Mouse (Mus musculus): ENCODE measurements around the gene Vipr1. TPM values are rescaled to one million over a fixed set of nuclear protein-coding genes. Genes with fewer than 3 reads are reported as not detected.
"Not testable (repeated sequence)": the region's sequence is repeated elsewhere in the genome, so short reads cannot be mapped to it uniquely, and the experiment has no call there.

Vipr1 gene
- polyA plus RNA-seq (2017; shearing (Covaris generic)) = 1 to 10 TPM in 2 of 3 experiments, under 1 TPM in 1; 0.98 to 2.4 (median 1.8) TPM

DNA sequence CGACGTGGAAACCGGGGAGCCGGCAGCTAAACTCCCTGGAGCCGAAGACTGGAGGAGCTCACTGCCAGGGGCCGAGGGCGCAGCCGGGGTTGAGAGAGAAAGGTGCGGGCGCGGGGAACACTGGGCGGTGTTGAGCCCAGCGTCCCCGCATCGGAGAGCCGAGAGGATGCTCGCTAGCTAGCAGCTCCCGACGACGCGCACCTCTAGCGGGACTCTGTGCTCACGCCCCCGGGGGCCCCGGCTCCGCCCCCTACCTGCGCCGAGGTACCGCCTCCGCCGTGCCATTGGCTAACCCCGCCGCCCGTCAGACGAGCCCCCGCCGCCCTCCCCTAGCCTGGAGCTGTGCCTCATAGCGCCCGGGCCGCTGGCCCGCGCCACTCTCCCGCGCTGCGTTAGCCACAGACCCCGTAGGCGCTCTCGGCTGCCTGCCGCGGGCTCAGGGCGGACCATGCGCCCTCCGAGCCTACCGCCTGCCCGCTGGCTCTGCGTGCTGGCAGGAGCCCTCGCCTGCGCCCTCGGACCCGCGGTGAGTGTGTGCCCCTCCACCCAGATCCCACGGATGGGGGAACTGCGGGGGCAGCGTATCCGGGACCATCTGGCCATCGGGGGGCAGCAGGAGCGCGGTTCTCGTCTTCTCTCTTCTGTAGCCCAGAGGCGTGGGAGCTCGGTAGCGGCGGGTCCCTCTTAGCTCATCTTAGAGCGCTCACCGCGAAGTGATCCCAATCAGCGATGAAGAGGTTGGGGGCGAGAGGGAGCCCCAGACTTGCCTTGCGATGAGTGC, at the start of gene Vipr1:
TSS of gene Vipr1 (plus strand) at position 316 of the 781 bp plus-strand sequence.
- ATAC-seq = peak; percentile 85

DNA sequence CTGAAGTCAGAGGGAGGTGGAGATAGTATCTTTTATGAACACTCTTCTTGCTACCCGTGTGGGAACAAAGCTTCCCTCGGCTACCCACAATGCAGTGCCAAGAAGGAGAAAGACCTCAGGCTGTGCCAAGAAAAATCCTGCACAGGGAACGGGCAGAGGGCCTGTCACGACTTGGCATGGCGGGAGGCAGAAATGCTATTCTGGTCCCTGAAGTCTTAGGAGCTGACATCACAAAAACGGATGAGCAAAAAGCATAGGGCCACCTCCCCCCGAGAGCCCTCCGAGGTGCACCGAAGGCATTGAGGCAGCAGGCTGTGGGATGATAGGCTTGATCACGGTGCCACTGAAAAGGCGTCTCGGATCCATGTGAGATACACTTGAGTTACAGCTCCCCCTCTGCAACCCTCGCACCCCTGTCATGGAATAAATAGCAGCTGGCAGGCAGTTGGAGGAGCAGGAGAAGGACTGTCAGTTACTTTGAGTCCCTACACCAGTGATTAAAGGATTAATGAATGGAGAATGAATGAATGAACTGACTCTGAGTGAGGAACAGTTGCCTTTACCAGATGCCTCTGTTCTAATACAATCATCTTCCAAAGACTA, 49.5 kb upstream of the Vipr1 start:
- ATAC-seq = no peak

DNA sequence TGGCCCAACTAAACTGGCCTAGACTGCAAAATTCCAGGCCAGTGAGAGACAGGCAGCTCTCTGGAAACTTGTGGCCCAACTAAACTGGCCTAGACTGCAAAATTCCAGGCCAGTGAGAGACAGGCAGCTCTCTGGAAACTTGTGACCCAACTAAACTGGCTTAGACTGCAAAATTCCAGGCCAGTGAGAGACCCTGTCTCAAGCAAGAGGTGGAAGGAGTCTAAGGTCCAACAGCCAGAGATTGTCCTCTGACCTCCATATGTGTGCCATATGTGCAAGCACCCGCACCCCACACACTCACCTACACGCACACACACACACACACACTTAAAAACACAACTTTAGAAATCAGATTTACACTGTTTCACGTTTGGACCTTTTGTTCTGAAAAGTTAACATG, 48.7 kb upstream of the Vipr1 start:
- ATAC-seq = not testable (repeated sequence)

DNA sequence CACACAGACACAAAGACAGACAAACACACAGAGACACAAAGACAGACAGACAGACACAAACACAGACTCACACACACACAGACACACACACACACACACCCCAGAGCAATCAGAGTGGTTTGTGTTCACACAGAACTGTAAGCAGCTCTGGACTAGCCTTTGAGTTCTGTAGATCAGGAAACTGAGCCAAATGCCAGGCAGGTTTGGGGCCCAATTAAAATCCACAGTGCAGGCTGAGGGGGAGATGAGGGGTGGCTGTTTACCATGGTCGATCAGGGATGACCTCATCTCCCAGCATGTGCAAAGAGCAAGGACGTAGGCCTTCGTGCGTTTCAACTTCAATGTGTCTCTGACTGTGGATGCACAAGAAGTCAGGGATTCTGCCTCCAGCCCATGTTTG, 47.7 kb upstream of the Vipr1 start:
- no peak for ATAC-seq

DNA sequence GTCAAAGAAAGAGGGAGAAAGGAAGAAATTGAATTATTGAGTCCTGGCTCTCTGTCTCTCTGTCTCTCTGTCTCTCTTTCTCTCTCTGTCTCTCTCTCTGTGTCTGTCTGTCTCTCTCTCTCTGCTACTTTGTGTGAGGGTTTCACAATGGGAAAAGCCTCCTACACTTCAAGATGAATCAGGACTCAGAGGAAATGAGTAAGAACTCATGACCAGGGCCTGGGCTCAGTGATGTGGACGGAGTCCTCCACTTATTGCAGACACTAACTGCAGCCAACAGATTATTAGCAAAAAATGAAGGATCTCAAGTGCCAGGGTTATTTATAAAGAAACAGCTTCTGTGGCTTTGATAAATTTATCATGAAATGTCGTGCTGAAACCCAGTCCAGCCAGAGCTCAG, 44.4 kb upstream of the Vipr1 start:
- ATAC-seq = no peak

DNA sequence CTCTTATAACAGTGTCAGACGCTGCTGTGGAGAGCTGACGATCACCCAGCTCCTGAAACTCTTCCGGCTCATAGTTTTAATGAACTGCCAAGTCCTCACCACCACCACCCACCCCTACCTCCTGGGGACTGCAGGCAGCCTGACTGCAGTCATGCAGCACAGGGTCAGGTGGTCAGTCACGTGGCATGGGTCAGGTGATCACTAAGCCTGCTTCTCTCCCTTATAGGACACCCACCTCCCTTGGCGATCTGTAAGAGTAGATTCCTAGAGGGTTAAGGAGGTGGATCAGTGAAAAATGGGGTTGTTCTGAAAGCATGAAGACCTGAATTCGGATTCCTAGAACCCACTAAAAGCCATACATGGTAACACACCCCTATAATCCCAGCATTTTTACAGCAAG, 43.0 kb upstream of the Vipr1 start:
- ATAC-seq = no peak

DNA sequence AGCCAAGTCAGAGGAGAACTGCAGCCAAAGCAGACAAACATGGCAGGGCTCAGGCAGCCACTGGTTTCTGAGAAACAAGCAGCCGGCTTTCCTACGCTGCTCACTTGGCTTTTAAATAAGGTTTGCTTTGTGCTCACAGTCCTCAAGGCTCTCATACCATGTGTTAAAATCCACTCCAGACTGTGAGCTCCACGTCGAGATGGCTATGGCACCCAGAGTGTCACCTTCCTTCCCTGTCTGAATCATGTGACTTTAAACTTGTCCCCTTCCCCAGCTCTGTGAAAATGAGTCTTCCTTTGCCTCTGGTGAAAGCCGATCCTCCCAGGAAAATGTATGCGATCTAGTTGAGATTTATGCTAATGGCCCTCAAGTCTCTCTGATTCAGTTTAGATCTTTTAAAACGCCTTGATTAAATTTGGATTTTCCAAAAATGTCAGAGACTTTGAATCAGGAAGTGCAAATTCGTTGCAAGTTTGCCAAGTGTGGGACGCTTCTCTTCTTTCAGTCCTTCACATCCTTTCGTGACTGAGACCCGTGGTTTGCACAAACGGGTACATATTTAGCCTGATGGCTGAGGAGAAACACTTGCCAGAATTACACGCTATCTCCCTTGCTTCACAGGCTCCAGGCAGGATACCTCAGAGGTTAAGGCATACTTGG, 42.2 kb upstream of the Vipr1 start:
- no peak for ATAC-seq

DNA sequence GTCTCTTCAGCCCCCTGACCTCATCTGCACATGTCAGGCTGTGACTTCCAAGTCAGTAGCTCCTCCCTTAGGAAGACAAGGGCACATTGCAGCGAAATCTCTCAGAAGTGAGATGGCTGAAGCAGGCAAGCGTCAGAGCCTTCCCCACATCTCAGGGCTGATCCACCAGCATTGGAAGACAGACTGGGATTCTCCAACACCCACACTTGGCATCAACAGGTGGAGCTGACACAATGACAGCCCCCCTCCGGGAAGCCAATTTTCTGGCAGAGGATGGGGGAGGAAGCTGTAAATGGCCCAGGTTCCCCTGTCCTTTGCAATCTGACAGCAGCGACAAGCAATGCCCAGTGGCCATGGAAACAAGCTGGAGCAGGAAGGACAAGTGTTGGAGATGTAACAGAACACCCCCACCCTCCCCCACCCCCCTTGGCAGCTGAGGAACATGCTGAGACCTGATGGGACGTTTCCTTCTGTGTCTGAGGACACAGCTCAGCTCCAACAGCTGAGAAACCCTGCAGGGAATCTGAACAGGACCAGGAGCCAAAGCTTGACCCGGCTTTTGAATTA, 41.6 kb upstream of the Vipr1 start:
- no peak for ATAC-seq

DNA sequence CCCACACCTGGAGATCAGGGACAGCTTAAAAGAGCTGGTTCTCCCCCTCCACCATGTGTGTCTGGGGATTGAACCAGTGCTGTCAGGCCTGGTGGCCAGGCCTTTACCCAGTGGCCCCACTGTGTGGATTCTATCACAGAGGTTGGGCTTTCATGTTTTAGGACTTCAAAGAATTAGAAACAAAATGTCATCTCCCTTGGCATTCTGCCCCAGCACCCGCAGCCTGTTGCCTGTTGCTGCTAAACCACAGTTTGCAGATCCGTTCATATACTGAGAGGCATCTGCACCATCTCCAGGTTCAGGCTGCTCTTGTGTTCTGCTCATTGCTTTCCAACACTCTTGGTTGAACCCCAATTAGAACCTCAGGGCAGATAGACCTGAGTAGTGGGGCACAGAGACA, 40.1 kb upstream of the Vipr1 start:
- no peak for ATAC-seq

DNA sequence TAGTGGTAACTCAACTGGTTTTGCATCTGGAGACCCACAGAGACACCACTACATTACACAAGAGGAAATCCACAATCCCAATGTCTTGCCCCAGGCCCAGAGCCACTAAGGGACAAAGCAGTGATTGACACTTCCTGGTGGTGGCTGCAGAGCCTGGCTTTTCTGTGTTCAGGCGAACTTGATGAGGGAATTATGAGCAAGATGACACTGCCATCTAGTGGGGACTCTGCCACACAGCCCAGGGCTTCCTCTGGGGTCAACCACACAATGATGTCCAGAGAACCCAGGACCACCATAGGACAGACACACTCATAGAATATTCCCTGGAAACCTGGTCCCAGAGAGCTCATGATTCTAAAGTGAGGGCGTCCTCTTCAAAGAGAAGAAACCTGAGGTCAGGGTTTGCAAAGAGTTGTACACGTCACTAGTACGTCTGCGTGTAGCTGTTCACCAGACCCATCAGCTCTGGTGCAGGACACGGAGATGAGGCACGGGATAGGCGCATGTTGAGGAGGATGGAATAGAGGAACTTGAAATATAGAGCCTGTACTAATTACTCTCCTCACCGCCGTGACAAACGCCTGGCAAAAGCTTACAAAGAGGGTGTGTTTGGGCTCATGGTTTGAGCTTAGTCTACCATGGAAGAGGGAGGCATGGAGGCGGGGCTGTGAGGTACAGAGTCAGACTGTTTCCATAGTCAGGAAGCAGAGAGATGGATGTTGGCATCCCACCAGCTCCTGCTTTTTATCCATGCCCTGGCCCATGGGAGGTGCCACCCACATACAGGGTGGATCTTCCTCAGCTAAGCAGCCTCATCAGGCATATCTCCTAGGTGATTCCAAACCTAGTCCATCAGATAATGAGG, 36.9 kb upstream of the Vipr1 start:
- ATAC-seq = no peak

DNA sequence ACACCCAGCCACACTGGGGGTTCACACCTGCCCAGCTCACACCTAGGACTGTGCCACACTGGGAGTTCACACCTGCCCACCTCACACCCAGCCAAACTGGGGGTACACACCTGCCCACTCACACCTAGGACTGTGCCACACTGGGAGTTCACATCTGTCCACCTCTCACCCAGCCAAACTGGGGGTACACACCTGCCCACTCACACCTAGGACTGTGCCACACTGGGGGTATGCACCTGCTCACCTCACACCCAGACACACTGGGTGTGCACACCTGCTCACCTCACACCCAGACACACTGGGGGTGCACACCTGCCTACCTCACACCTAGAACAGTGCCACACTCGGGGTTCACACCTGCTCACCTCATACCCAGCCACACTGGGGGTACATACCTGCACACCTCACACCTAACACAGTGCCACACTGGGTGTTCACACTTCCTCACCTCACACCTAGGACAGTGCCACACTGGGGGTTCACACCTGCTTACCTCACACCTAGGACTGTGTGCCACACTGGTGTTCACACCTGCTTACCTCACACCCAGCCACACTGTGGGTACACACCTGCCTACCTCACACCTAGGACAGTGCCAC, 35.9 kb upstream of the Vipr1 start:
- no peak for ATAC-seq

DNA sequence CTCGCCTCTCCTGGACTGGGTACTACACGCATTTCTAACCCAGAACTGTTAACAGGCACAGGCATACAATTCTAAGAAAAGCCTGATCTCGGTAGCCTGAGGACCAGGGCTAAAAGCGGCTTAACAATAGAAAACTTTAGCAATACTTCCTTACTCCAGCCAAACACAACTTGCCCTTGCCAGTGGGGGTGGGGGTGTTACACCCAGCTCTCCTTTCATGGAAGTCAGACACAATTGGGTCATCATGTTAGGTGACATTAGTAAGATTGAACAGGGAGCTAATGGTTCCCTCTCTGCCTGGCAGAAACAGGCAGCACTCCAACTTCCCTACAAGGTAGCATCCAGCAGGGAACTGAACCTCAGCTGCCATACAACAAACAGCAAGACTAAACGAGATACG, 33.1 kb upstream of the Vipr1 start:
- ATAC-seq = no peak

DNA sequence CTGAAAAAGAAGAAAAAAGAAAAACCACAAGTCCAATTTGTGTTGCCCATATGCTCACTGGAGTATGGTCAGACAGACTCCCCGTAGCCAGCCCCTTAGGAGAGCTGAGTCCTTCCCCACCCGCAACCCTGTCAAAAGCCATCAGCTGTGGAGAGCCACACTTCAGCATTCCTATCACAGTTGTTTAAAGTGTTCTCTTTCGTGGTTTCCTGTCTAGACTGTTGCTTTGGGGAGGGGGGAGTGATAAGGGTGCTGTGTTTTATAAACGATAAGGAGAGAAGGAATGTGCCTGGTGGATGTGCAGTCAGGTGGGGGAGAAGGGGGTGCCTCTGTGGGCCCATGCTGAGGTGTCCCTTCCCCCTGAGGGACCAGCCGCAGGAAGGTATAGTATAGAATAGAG, 29.3 kb upstream of the Vipr1 start:
- no peak for ATAC-seq

DNA sequence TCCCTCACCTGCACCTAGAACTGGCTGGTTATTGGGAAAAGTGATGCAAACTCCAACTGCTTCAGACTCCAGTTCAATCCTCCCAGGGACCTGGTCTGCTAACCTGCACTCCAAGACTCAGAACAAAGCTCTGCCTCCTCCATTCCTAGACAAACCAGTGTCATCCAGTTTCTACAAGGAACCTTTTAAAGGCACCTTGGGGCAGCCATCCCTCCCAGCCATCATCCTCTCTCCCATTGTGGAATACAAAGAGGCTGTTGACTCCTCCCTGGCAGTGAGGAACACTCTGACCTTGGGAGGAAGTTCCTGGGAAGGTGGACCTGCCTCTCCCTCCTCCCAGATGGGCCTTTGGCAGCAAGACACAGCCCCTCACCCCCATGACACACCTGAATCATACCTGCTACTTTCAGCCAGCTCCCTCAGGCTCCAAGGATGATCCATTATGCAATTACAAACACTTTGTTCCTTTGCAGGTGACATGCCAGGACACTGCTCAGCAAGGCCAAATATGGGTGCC, 28.2 kb upstream of the Vipr1 start:
- no peak for ATAC-seq

DNA sequence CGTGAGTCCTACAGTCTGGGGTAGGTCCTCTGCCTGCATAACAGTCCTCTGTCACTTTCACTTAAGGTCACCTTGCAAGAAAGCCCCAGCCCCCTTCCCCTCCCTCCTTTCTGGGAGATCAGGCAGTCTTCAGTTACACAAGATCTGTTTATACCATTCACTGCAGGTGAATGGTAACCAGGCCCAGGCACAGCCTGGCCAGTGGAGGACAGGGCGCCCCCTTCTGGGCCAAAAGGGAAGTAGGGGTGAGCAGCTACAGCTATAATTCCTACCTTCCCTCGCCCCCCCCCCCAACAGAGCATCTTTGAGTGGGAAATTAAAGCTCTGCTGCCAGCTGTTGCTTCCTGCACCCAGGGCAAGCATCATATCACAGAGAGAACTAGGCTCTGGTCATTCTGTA, 26.0 kb upstream of the Vipr1 start:
- ATAC-seq = no peak

DNA sequence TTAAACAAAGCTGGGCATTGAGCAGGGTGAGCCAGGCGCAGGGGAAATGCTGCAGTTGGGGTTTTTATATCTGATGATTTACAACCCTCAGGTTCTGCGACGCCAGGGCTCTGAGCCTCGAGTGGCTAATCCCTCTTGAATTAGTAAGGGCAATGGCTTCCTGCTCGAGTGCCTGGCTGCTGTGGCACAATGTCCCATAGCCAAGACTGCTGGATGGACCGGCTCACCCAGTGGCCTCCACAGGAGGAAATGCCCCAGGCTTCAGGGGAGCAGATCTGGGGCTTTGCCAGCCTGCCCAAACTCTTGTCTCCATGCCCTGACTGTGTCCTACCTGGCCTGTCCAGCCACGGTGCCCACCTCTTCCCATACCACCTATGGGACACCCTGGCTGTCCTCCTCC, 23.1 kb upstream of the Vipr1 start:
- ATAC-seq = no peak

DNA sequence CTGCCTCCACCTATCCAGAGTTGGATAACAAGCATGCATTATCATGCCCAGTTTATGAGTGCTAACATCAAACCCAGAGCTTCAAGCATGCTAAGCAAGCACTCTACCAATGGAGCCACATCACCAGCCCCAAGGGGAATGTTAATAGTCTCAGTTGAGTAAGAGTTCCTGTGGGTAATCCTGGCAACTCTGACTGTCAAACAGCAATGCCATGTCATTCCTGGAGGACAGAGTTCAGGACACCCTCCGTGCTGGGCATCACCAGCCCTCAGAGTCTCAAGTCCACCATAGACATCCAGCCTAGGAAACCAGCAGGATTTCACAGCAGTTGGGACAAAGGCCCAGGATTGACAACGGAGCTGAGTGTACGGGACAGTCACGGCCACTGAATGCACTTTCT, 19.3 kb upstream of the Vipr1 start:
- no peak for ATAC-seq

DNA sequence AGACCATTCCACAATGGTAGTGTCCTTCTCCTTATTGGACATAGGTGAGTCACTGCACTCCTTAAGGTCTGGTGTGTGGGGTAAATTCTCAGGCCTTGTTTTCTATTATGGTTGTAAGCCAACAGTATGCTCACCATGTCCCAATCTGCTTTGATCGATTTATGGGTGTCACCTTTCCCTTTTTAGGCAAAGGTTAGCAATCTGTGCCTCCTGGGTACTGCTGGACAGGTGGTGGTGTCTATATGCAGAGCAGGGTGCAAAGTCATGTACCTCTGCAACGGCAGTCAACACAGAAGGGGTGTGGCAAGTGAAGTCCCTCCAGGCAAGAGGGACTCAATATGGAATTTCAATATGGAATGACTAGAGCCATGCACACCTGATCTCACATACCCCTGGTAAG, 17.6 kb upstream of the Vipr1 start:
- no peak for ATAC-seq

DNA sequence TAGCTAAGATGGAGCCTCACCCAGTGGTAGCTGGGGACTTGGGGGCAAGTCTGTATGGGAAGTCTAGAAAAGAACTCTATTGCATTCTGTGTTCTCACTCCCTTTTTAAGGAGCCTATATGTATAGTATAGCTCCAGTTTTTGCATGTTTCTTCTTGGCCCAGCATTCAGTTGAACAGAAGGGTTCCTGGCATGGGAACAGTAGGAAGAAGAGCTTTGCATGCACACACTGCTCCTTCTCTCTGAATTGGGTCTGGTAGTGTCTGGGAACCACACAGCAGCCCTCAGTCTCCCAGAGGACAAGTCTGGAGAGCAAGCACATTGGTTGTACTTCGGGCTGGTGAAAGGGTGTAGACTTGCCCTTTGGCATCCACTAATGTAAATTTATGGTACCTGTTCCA, 11.9 kb upstream of the Vipr1 start:
- ATAC-seq = no peak

DNA sequence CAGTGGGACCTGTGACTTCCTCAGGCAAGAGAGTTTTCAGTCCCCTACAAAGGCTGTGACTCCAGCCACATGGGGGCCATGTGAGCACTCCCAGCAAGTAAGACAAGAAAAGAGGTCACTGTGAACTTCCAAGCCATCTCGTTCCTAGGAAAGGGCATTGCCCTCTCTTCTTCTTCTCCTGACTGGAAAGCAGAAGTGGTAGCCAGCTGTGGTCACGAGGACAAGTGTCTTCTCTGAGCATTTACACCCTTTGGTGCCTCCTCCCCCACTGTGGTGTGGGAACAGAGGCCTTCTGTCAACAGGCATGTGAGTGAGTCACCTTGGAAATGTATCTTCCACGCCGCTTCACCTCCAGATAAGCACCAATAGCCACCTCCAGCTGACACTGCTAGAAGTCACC, 10.6 kb upstream of the Vipr1 start:
- no peak for ATAC-seq

DNA sequence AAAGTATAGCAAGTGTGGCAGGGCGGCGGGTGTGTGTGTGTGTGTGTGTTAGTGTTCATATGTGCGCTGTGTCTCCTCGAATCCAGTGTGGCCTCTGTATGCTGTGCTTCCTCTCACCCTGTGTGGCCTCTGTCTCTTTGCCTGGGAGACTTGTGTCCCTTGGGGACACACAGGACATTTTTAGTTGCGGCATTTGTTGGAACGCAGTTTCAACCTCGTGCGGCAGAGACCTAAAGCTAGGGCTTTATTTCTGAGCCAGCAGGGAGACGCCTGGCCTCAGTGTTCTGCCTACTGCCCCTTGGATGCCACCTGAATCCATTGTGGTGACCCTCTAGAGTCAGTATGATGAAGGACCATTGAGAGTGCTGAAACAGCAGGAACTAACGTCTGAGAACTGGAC, 9.6 kb upstream of the Vipr1 start:
- ATAC-seq = no peak

DNA sequence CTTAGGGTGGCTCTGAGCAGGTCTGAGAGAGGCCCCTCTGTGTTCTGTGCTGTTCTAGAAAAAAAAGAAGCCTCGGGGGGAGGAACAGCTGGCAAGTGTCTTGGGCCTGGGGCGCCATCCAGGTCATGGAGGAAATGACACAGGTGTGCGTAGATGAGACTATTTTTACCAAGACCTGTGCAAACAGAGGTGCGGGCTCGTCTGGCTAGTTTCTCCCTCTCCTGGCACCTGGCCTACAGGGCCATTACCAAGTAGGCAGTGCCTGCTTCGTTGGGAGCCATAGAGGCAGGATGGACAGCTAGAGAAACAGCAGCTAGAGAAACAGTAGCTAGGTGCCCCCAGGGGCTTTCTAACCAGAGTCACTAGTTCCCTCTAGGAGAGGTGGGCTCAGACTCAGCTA, 9.2 kb upstream of the Vipr1 start:
- no peak for ATAC-seq
